Mouse (Mus musculus) small intestine, adult 10 weeks (tissue): ENCODE results near the gene Gm5724. TPM values are rescaled to one million over a fixed set of nuclear protein-coding genes. Genes with fewer than 3 reads are reported as not detected.

Experiments
- polyA plus RNA-seq: library from polyadenylated mRNA; stranded (reverse); fragments of 350-450 nt; fragmentation: Illumina TruSeq; extraction: RNeasy Lipid Tissue Mini Kit (QIAGEN cat#74804); gene quantifications from one replicate; pipeline ENCODE4 v1.2.3, GENCODE M21; 2014; ENCODE audit warnings: low replicate concordance

Gene Gm5724
- polyA plus RNA-seq, result not detected

GRCm38 (mm10) chr6:141773710-141774109, at the start of gene Gm5724:
Gene Gm5724, minus strand, starts transcription at chr6:141773810.

Other genes starting within 250 kb of the Gm5724 start
- gene Slco1c1, start 249.4 kb downstream of the Gm5724 start, polyA plus RNA-seq, result 0.41 TPM
- 0.37 TPM for gene Slco1b2, start 144.3 kb downstream of the Gm5724 start, polyA plus RNA-seq
- gene Slco1a4, start 82.4 kb upstream of the Gm5724 start, polyA plus RNA-seq, result 0.30 TPM
- gene Slco1a1, start 173.2 kb upstream of the Gm5724 start, polyA plus RNA-seq, result 0.11 TPM
- not detected for gene Gm6614, start 237.6 kb upstream of the Gm5724 start, polyA plus RNA-seq